Mouse (Mus musculus) hindbrain, embryonic 11.5 days (tissue): ENCODE results near the gene Lect2. TPM values are rescaled to one million over a fixed set of nuclear protein-coding genes. Genes with fewer than 3 reads are reported as not detected.

Experiments
- ATAC-seq: fragments of 200-750 bp; cut with Nextera tagmentation; 2 replicates; pipeline ENCODE4 v1.8.0; 2017; ENCODE audit warnings: mild to moderate bottlenecking, moderate TSS enrichment, moderate library complexity; ENCODE audit not compliant: low FRiP score
- DNase-seq: peaks from one replicate; pipeline ENCODE4 v3.0.0-alpha.2; 2015; ENCODE audit warnings: low spot score
- H3K27ac ChIP-seq: fragments of 300-500 bp; sonication (generic); 2 replicates; pipeline ENCODE4 v1.5.1; 2014; ENCODE audit warnings: mild to moderate bottlenecking, low read depth, low read length
- H3K27me3 ChIP-seq: fragments of 300-500 bp; sonication (generic); 2 replicates; pipeline ENCODE4 v1.6.1; 2014; ENCODE audit warnings: mild to moderate bottlenecking, low read length, moderate library complexity, mixed read lengths; ENCODE audit not compliant: control insufficient read depth, insufficient read depth
- H3K36me3 ChIP-seq: fragments of 300-500 bp; sonication (generic); 2 replicates; pipeline ENCODE4 v1.6.1; 2014; ENCODE audit warnings: mild to moderate bottlenecking, low read length, moderate library complexity, mixed read lengths; ENCODE audit not compliant: control insufficient read depth, insufficient read depth
- H3K4me1 ChIP-seq: fragments of 300-500 bp; sonication (generic); replicated peaks from 2 replicates; pipeline ENCODE4 v1.6.1; 2014; ENCODE audit warnings: low read length, mixed read lengths; ENCODE audit not compliant: control insufficient read depth, insufficient read depth
- H3K4me2 ChIP-seq: fragments of 300-500 bp; sonication (generic); replicated peaks from 2 replicates; pipeline ENCODE4 v1.6.1; 2014; ENCODE audit warnings: mild to moderate bottlenecking, low read depth, low read length
- H3K4me3 ChIP-seq: fragments of 300-500 bp; sonication (generic); 2 replicates; pipeline ENCODE4 v1.5.1; 2014; ENCODE audit warnings: low read depth, low read length
- H3K9ac ChIP-seq: fragments of 300-500 bp; sonication (generic); 2 replicates; pipeline ENCODE4 v1.6.1; 2014; ENCODE audit warnings: low read depth, low read length
- H3K9me3 ChIP-seq: fragments of 300-500 bp; sonication (generic); 2 replicates; pipeline ENCODE4 v1.6.1; 2016; ENCODE audit warnings: low read length; ENCODE audit not compliant: control insufficient read depth
- WGBS: fragments of 180-500 bp; shearing (Covaris S2); extraction: QIAGEN DNeasy Blood & Tissue Kit; methylation state at CpG from one replicate; pipeline ENCODE4 v1.1.7; 2014; 5-methylcytosine and 5-hydroxymethylcytosine counted together
- polyA plus RNA-seq: library from polyadenylated mRNA; unstranded; fragments of >200 nt; fragmentation: Nextera tagmentation; extraction: Ambion mirVana; gene quantifications from 2 replicates; pipeline ENCODE4 v1.2.1, GENCODE M21; 2014

Gene Lect2
- polyA plus RNA-seq: not detected in 2 replicates

DNA sequence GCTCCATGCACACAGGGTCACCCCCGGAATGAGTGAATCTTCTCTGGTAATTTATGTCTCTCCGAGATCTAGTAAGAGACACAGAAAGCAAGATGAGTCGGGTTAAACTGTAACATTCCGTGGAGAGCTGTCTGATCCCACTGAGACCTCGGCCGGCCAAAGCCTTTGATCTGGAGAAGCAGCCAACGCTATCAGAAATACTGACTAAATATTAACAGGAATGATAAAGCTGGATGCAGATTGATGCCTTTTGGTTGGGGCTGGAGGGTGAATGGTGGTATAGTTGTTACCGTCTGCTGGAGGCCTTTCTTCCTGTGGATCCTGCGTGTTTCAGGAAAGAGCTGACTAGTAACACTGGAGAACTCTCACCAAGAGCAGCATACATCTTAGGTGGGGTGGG is at the start of gene Lect2:
Gene Lect2 (minus strand): TSS at position 102 of the 400 bp plus-strand sequence.
- Histone ChIP-seq H3K4me2 (no peak within 1 kb of the TSS), H3K4me1 (no peaks in the 10 kb centered on the region), H3K27ac (no peak within 1 kb of the TSS), H3K36me3 (no peaks in the 10 kb centered on the region), H3K9me3 (no peaks in the 10 kb centered on the region), H3K4me3 (no peak within 1 kb of the TSS), H3K27me3 (no peaks in the 10 kb centered on the region), H3K9ac (no peak within 1 kb of the TSS)
- WGBS: 66% methylated on average over 9 of the region's 9 CpGs
- no peak for ATAC-seq
- no peak for DNase-seq

DNA sequence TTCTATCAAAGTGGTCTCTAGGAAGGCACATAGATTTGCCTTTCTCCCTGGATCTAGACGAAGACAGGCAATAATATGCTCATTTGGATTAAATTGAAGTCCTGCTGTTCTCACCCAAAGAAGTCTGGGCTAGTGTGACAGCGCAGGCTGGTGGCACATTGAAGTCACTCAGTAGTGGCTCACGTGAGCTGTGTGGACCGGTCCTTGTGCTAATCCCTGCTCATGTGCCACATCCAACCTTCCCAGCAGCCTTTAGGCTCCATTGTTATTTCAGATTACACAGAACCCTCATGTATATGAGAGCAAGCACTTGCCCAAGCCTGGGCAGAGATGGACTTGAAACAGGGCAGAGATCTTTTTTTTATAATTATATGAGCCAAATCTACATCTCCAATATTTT is 49.0 kb upstream of the Lect2 start:
- Histone ChIP-seq H3K4me3 (no peak overlapping the region), H3K27ac (no peak overlapping the region), H3K9me3 (no peaks in the 10 kb centered on the region), H3K27me3 (no peaks in the 10 kb centered on the region), H3K9ac (no peak overlapping the region), H3K36me3 (no peaks in the 10 kb centered on the region), H3K4me1 (no peaks in the 10 kb centered on the region; the same call in 1 of the 2 replicates), H3K4me2 (no peak overlapping the region)
- 81% methylated on average over 4 of the region's 4 CpGs for WGBS
- DNase-seq: no peak
- ATAC-seq: no peak

DNA sequence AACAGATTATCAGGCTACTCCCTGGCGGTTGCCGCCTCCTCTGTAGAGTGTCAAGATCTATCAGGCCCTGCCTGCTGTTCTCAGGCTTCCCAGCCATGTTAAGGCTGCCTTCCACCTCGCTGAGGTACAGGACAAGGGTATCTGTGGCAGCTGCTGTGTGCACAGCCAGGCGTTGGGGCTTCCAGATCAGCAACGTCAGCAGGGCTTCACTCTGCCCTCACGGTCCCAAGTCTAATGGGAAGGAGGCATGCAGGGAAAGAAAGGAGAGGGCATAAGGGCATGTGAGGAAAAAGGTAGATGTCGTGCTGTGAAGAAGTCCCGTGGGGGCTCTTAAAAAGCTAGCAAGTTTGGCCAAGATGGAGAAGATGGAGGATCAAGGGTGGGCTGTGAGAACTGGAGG is 46.9 kb upstream of the Lect2 start:
- H3K36me3 ChIP-seq: no peaks in the 10 kb centered on the region
- H3K4me1 ChIP-seq: no peaks in the 10 kb centered on the region
- no peaks in the 10 kb centered on the region for H3K9me3 ChIP-seq
- no peak for ATAC-seq
- no peak for DNase-seq
- no peak overlapping the region for H3K4me2 ChIP-seq
- no peak overlapping the region for H3K4me3 ChIP-seq
- no peak overlapping the region for H3K9ac ChIP-seq
- H3K27ac ChIP-seq: no peak overlapping the region
- H3K27me3 ChIP-seq: no peaks in the 10 kb centered on the region
- WGBS: 69% methylated on average over 8 of the region's 8 CpGs

DNA sequence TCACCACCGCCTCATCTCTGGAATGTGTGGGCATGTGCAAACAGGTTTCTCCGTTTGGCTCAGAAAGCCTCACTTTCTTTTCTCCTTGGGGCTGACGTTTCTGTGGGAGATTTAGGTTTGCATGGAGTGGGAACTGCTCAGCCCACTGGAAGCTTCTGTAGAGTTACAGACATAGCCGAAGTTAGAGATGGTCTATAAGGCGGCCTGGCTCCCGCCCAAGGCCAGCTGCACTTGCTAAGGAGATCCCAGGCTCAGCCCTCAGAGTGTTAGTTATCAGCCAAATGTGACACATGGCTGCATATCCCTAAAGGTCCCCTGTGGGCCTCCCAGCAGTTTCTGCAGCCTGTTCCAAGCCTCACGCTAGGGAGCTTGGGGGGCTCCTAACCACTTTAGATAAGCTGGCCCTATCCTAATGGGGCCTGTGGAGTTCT is 45.7 kb upstream of the Lect2 start:
- no peaks in the 10 kb centered on the region for H3K36me3 ChIP-seq
- H3K4me1 ChIP-seq: no peaks in the 10 kb centered on the region
- ATAC-seq (no peak), DNase-seq (no peak)
- no peak overlapping the region for H3K9ac ChIP-seq
- H3K9me3 ChIP-seq: no peaks in the 10 kb centered on the region
- whole genome bisulfite sequencing: 83% methylated on average over 7 of the region's 7 CpGs
- H3K4me2 ChIP-seq: no peak overlapping the region
- no peak overlapping the region for H3K27ac ChIP-seq
- H3K27me3 ChIP-seq: no peaks in the 10 kb centered on the region
- no peak overlapping the region for H3K4me3 ChIP-seq

- H3K27me3 ChIP-seq: no peaks in the 10 kb centered on the region
- no peak for DNase-seq
- no peaks in the 10 kb centered on the region for H3K36me3 ChIP-seq
- ATAC-seq: no peak
- 95% methylated on average over 5 of the region's 5 CpGs for whole genome bisulfite sequencing
- H3K9me3 ChIP-seq: no peaks in the 10 kb centered on the region
- H3K4me1 ChIP-seq: no peaks in the 10 kb centered on the region
- H3K27ac ChIP-seq: no peak overlapping the region
- no peak overlapping the region for H3K4me2 ChIP-seq
- no peak overlapping the region for H3K9ac ChIP-seq
- H3K4me3 ChIP-seq: no peak overlapping the region
These were observed 44.9 kb upstream of the Lect2 start for GRCm38 (mm10) chr13:56593196-56593595.

GRCm38 (mm10) chr13:56591939-56592338 is 43.6 kb upstream of the Lect2 start:
- H3K4me3 ChIP-seq: no peak overlapping the region
- no peaks in the 10 kb centered on the region for H3K27me3 ChIP-seq
- no peak overlapping the region for H3K27ac ChIP-seq
- DNase-seq: no peak
- ATAC-seq: no peak
- WGBS: 83% methylated on average over 2 of the region's 2 CpGs
- no peaks in the 10 kb centered on the region for H3K4me1 ChIP-seq
- H3K4me2 ChIP-seq: no peak overlapping the region
- no peak overlapping the region for H3K9ac ChIP-seq
- H3K9me3 ChIP-seq: no peaks in the 10 kb centered on the region
- H3K36me3 ChIP-seq: no peaks in the 10 kb centered on the region

- ATAC-seq: no peak
- Histone ChIP-seq H3K36me3 (no peaks in the 10 kb centered on the region), H3K9me3 (no peaks in the 10 kb centered on the region), H3K4me1 (no peaks in the 10 kb centered on the region), H3K27ac (no peak overlapping the region), H3K4me3 (no peak overlapping the region), H3K9ac (no peak overlapping the region), H3K27me3 (no peaks in the 10 kb centered on the region), H3K4me2 (no peak overlapping the region)
- WGBS: 83% methylated on average over 8 of the region's 8 CpGs
- DNase-seq: no peak
These were observed 42.9 kb upstream of the Lect2 start for GRCm38 (mm10) chr13:56591191-56591590.

GRCm38 (mm10) chr13:56590202-56590601 is 41.9 kb upstream of the Lect2 start:
- no peaks in the 10 kb centered on the region for H3K36me3 ChIP-seq
- H3K27ac ChIP-seq: no peak overlapping the region
- H3K9me3 ChIP-seq: no peaks in the 10 kb centered on the region
- no peak for ATAC-seq
- no peaks in the 10 kb centered on the region for H3K4me1 ChIP-seq
- no peak overlapping the region for H3K4me2 ChIP-seq
- no peak for DNase-seq
- H3K4me3 ChIP-seq: no peak overlapping the region
- 90% methylated on average over 5 of the region's 5 CpGs for WGBS
- H3K9ac ChIP-seq: no peak overlapping the region
- H3K27me3 ChIP-seq: no peaks in the 10 kb centered on the region

DNA sequence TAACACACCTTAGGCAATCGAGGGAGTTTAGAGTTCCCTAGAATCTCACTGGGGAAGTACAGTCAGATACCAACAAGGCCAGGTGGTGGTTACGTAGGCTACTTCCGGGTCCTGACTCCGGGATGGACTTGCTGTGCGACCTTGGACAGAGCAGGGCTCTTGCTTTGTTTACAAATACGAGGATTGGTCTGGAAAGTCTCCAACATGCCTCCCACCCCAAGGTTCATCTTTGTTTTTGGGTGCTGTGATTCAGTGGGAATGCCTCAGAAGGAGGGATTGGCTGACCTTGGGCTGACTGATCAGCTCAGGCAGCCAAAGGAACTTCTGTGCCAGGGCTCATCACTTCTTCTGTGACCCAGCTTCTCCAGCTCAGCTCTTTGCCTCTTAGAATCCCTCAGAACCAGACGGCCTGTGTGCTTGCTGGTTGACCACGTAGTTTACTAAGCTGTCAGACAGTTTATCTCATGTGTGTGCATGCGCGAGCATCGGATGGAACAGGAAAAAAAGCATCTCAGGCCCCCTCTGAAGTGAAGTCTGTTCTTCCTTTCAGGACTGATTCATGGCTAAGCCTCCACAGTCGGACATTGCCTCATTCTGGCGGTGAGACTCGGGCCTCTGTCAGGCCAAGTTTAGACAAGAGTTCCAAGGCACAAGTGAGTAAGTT is 40.3 kb upstream of the Lect2 start:
- 89% methylated on average over 14 of the region's 14 CpGs for WGBS
- ATAC-seq: no peak
- no peak overlapping the region for H3K4me3 ChIP-seq
- H3K27ac ChIP-seq: no peak overlapping the region
- no peak overlapping the region for H3K9ac ChIP-seq
- no peak for DNase-seq
- no peaks in the 10 kb centered on the region for H3K27me3 ChIP-seq
- H3K4me2 ChIP-seq: no peak overlapping the region
- H3K36me3 ChIP-seq: no peaks in the 10 kb centered on the region
- no peaks in the 10 kb centered on the region for H3K4me1 ChIP-seq
- H3K9me3 ChIP-seq: no peaks in the 10 kb centered on the region
